In the genomic region with DNA sequence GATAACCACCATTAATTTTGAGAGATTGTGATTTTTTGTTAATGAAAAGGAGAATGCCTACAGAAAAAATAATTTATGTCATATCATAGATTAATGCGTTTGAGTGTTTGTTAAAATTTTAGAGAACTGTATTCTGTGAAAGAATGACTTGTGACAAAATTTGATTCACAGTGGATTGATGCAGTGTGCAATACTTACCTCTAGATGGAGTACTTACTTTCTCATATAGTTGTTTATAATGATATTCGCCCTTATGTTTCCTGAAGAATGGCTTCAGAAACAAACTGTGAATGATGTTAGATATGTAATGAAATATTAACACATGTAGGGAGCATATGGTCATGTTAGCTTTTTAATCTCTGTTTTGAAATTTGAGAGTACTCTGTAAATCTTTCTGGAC, we compare ENCODE assay signal across 16 mouse cellular contexts. TPM values are rescaled to one million over a fixed set of nuclear protein-coding genes. Genes with fewer than 3 reads are reported as not detected.
A peak's percentile ranks its signal among the peaks of the same experiment; 100 is the strongest.
DNase-seq lines count a peak whose midpoint lies in the region; ATAC-seq and TF ChIP-seq lines count a peak whose summit lies in the region.
"Had no signal": no experiment of that assay in that cellular context is flagged by ENCODE, and none has a peak within 500 bp of the region (broad histone marks: within the 10 kb centered on the region; RNA-seq: fewer than 3 reads in every experiment).

No protein-coding gene starts in this region.

- H3K36me3 ChIP-seq in heart, postnatal 0 days (replicated peaks; ENCODE audit: control insufficient read depth, insufficient read depth, low read length): no peaks in the 10 kb centered on the region
- no peaks in the 10 kb centered on the region for H3K36me3 ChIP-seq in lung, embryonic 14.5 days (ENCODE audit: insufficient read depth)
- H3K36me3 ChIP-seq: embryonic facial prominence, embryonic 15.5 days; midbrain, embryonic 13.5 days had no signal

- no peaks in the 10 kb centered on the region for H3K27me3 ChIP-seq in heart, postnatal 0 days (ENCODE audit: control insufficient read depth, insufficient read depth, low read length)
- no peaks in the 10 kb centered on the region for H3K27me3 ChIP-seq in lung, embryonic 14.5 days (ENCODE audit: insufficient read depth, low read length)
- H3K27me3 ChIP-seq: embryonic facial prominence, embryonic 15.5 days; midbrain, embryonic 13.5 days had no signal

- DNase-seq in heart, postnatal 0 days (ENCODE audit: low spot score): no peak
- DNase-seq in heart, postnatal 14 days: no peak
- DNase-seq in lung, embryonic 14.5 days: peak; percentile 42
- DNase-seq in lung, postnatal 14 days: no peak
- DNase-seq in NIH3T3 (ENCODE audit: low read depth): peak; percentile 37
- DNase-seq in naive thymus-derived CD4-positive, alpha-beta T cell, adult 2 months (ENCODE audit: low read depth): peak; percentile 2
- no peak for DNase-seq in urinary bladder, postnatal 4 days (ENCODE audit: low spot score in 2 of 2)
- DNase-seq in heart, adult 11 months: no peak
- DNase-seq: cerebellum, adult 18-20 months; layer of hippocampus, adult 9-11 months had no signal

- 38% methylated on average over 2 of the region's 2 CpGs for WGBS in heart, postnatal 0 days
- 44% methylated on average over 2 of the region's 2 CpGs for WGBS in lung, embryonic 14.5 days

- H3K27ac ChIP-seq in heart, postnatal 0 days (ENCODE audit: low read depth): no peak overlapping the region
- no peak overlapping the region for H3K27ac ChIP-seq in lung, embryonic 14.5 days (ENCODE audit: low read depth)
- H3K27ac ChIP-seq: embryonic facial prominence, embryonic 15.5 days; midbrain, embryonic 13.5 days had no signal

- TF ChIP-seq EP300 in heart, postnatal 0 days (IDR thresholded peaks at IDR 0.05; ENCODE audit: low read depth): no peak

- no peaks in the 10 kb centered on the region for H3K4me1 ChIP-seq in heart, postnatal 0 days (ENCODE audit: control insufficient read depth, insufficient read depth)
- H3K4me1 ChIP-seq in lung, embryonic 14.5 days (ENCODE audit: insufficient read depth): no peaks in the 10 kb centered on the region
- H3K4me1 ChIP-seq: embryonic facial prominence, embryonic 15.5 days; midbrain, embryonic 13.5 days had no signal

- intact Hi-C loops in heart, postnatal 14 days (cut with DNase I): loop anchor here (10.0 kb wide), 1 partner anchor 78 kb away; no protein-coding TSS in a partner anchor

- ATAC-seq in heart, postnatal 0 days (ENCODE audit: insufficient read depth, low read depth): no peak
- ATAC-seq in lung, embryonic 14.5 days (ENCODE audit: insufficient read depth): no peak
- ATAC-seq: activated CD4-positive, CD25-positive, alpha-beta regulatory T cell, adult 4 months; midbrain, embryonic 13.5 days had no signal

- TF ChIP-seq CTCF in heart, postnatal 0 days (IDR thresholded peaks at IDR 0.05; ENCODE audit: low read depth): peak; percentile 21; the same call in 1 of the 2 replicates
- peak; percentile 25; the same call in 1 of the 2 replicates for TF ChIP-seq CTCF in lung, embryonic 14.5 days (IDR thresholded peaks at IDR 0.05; ENCODE audit: low read depth)

- H3K9me3 ChIP-seq in heart, postnatal 0 days (replicated peaks; ENCODE audit: control insufficient read depth, low read length): no peaks in the 10 kb centered on the region
- H3K9me3 ChIP-seq in lung, embryonic 14.5 days (ENCODE audit: low read depth, low read length): no peaks in the 10 kb centered on the region
- H3K9me3 ChIP-seq: embryonic facial prominence, embryonic 15.5 days; midbrain, embryonic 13.5 days had no signal

- H3K9ac ChIP-seq in heart, postnatal 0 days (replicated peaks; ENCODE audit: low read depth, low read length): no peak overlapping the region
- H3K9ac ChIP-seq in lung, embryonic 14.5 days: no peak overlapping the region
- H3K9ac ChIP-seq: embryonic facial prominence, embryonic 15.5 days; midbrain, embryonic 13.5 days had no signal

- no peak overlapping the region for H3K4me2 ChIP-seq in heart, postnatal 0 days (ENCODE audit: low read depth, low read length)
- H3K4me2 ChIP-seq in lung, embryonic 14.5 days: no peak overlapping the region
- H3K4me2 ChIP-seq: embryonic facial prominence, embryonic 15.5 days; midbrain, embryonic 13.5 days had no signal

- no peak overlapping the region for H3K4me3 ChIP-seq in heart, postnatal 0 days (ENCODE audit: low read depth, low read length)
- no peak overlapping the region for H3K4me3 ChIP-seq in lung, embryonic 14.5 days (ENCODE audit: low read depth, low read length)
- H3K4me3 ChIP-seq: embryonic facial prominence, embryonic 15.5 days; midbrain, embryonic 13.5 days had no signal

RNA-seq across cellular contexts. Expression of gene Nxt2, which starts 10.5 kb away (rescaled TPM):
- total RNA-seq in heart, postnatal 0 days (2014; rRNA removed; ENCODE audit: low replicate concordance): 6.6 and 8.9 TPM in 2 replicates
- 6.6 and 7.0 TPM in 2 replicates for polyA plus RNA-seq in heart, postnatal 0 days (2015; fragmentation: Nextera tagmentation; extraction: Ambion mirVana)
- 1 to 10 TPM; 5.6 to 5.7 TPM for total RNA-seq in heart, postnatal 14 days (2021)
- polyA plus RNA-seq in lung, embryonic 14.5 days (2014; fragmentation: Nextera tagmentation; extraction: Ambion mirVana): 21.6 and 22.1 TPM in 2 replicates

RNA-seq across cellular contexts. Expression of gene Gucy2f, which starts 40.4 kb away (rescaled TPM):
- total RNA-seq in heart, postnatal 0 days (2014; rRNA removed; ENCODE audit: low replicate concordance): not detected in 2 replicates
- not detected in 2 replicates for polyA plus RNA-seq in heart, postnatal 0 days (2015; fragmentation: Nextera tagmentation; extraction: Ambion mirVana)
- not detected for total RNA-seq in heart, postnatal 14 days (2021)
- polyA plus RNA-seq in lung, embryonic 14.5 days (2014; fragmentation: Nextera tagmentation; extraction: Ambion mirVana): 0.04 and 0.09 TPM in 2 replicates
- total RNA-seq: heart, postnatal 10 days had no signal
- polyA plus RNA-seq: activated CD4-positive, CD25-positive, alpha-beta regulatory T cell, adult 4 months; embryonic facial prominence, embryonic 15.5 days; limb, embryonic 11.5 days; lung, embryonic 16.5 days had no signal

Comparison
In these comparisons a context has a peak if more than half of its experiments do, and no peak if none do; other contexts are left out.
1. DNase-seq: peak in lung, embryonic 14.5 days (single experiment), NIH3T3 (single experiment) and naive thymus-derived CD4-positive, alpha-beta T cell, adult 2 months (single experiment); none in heart, postnatal 0 days (single experiment), heart, postnatal 14 days (0 of 2), lung, postnatal 14 days (single experiment), urinary bladder, postnatal 4 days (0 of 2) and heart, adult 11 months (single experiment).